Mouse (Mus musculus) embryonic facial prominence, embryonic 11.5 days (tissue): ENCODE data around the gene Bcl2. TPM values are rescaled to one million over a fixed set of nuclear protein-coding genes. Genes with fewer than 3 reads are reported as not detected.
"Not testable (repeated sequence)": the region's sequence is repeated elsewhere in the genome, so short reads cannot be mapped to it uniquely, and the experiment has no call there.

Experiments
- ATAC-seq: fragments of 200-750 bp; cut with Nextera tagmentation; replicated peaks from 2 replicates; pipeline ENCODE4 v1.8.0; 2017; ENCODE audit warnings: low read depth; ENCODE audit not compliant: insufficient number of reproducible peaks, low FRiP score, low TSS enrichment
- DNase-seq: peaks from one replicate; pipeline ENCODE4 v3.0.0-alpha.2; 2015; ENCODE audit warnings: low spot score
- H3K27ac ChIP-seq: fragments of 300-500 bp; sonication (generic); replicated peaks from 2 replicates; pipeline ENCODE4 v1.5.1; 2014; ENCODE audit warnings: mild to moderate bottlenecking, low read depth, low read length, control low read depth
- H3K27me3 ChIP-seq: fragments of 300-500 bp; sonication (generic); 2 replicates; pipeline ENCODE4 v1.6.1; 2014; ENCODE audit warnings: mild to moderate bottlenecking, low read length, moderate library complexity, mixed read lengths; ENCODE audit not compliant: control insufficient read depth, insufficient read depth
- H3K36me3 ChIP-seq: fragments of 300-500 bp; sonication (generic); replicated peaks from 2 replicates; pipeline ENCODE4 v1.6.1; 2014; ENCODE audit warnings: low read depth, mild to moderate bottlenecking, low read length, moderate library complexity, mixed read lengths; ENCODE audit not compliant: control insufficient read depth, insufficient read depth
- H3K4me1 ChIP-seq: fragments of 300-500 bp; sonication (generic); 2 replicates; pipeline ENCODE4 v1.6.1; 2014; ENCODE audit warnings: low read length, mixed read lengths; ENCODE audit not compliant: control insufficient read depth, insufficient read depth
- H3K4me2 ChIP-seq: fragments of 300-500 bp; sonication (generic); 2 replicates; pipeline ENCODE4 v1.6.1; 2014; ENCODE audit warnings: low read depth, mild to moderate bottlenecking, control low read depth, low read length, moderate library complexity
- H3K4me3 ChIP-seq: fragments of 300-500 bp; sonication (generic); 2 replicates; pipeline ENCODE4 v1.5.1; 2014; ENCODE audit warnings: low read depth, low read length, control low read depth
- H3K9ac ChIP-seq: fragments of 300-500 bp; sonication (generic); replicated peaks from 2 replicates; pipeline ENCODE4 v1.6.1; 2014; ENCODE audit warnings: mild to moderate bottlenecking, control low read depth, low read length
- H3K9me3 ChIP-seq: fragments of 300-500 bp; sonication (generic); replicated peaks from 2 replicates; pipeline ENCODE4 v1.6.1; 2016; ENCODE audit warnings: mild to moderate bottlenecking, low read length, inconsistent platforms, mixed read lengths; ENCODE audit not compliant: control insufficient read depth
- WGBS: fragments of 180-500 bp; shearing (Covaris S2); extraction: QIAGEN DNeasy Blood & Tissue Kit; methylation state at CpG from one replicate; pipeline ENCODE4 v1.1.7; 2014; 5-methylcytosine and 5-hydroxymethylcytosine counted together
- polyA plus RNA-seq: library from polyadenylated mRNA; unstranded; fragments of >200 nt; fragmentation: Nextera tagmentation; extraction: Ambion mirVana; gene quantifications from 2 replicates; pipeline ENCODE4 v1.2.1, GENCODE M21; 2014

Bcl2 gene
- polyA plus RNA-seq, 1 experiment from 2014 or later = 7.1 TPM

GRCm38 (mm10) chr1:106549025-106549424 lies 165.0 kb downstream of the Bcl2 start:
- ATAC-seq (no peak), DNase-seq (no peak)
- Histone ChIP-seq H3K4me3 (no peak overlapping the region), H3K9me3 (no peaks in the 10 kb centered on the region), H3K4me2 (no peak overlapping the region), H3K4me1 (no peaks in the 10 kb centered on the region), H3K27ac (no peak overlapping the region), H3K9ac (no peak overlapping the region), H3K36me3 (no peaks in the 10 kb centered on the region), H3K27me3 (no peaks in the 10 kb centered on the region)
- 63% methylated on average over 5 of the region's 5 CpGs for WGBS

GRCm38 (mm10) chr1:106544817-106545612 lies 169.1 kb downstream of the Bcl2 start:
- H3K36me3 ChIP-seq = no peaks in the 10 kb centered on the region
- H3K4me2 ChIP-seq = no peak overlapping the region
- no peak overlapping the region for H3K9ac ChIP-seq
- H3K9me3 ChIP-seq = no peaks in the 10 kb centered on the region
- no peaks in the 10 kb centered on the region for H3K4me1 ChIP-seq
- no peaks in the 10 kb centered on the region for H3K27me3 ChIP-seq
- no peak overlapping the region for H3K4me3 ChIP-seq
- WGBS = 64% methylated on average over 6 of the region's 6 CpGs
- no peak overlapping the region for H3K27ac ChIP-seq
- DNase-seq = no peak
- no peak for ATAC-seq

- no peak overlapping the region for H3K9ac ChIP-seq
- H3K4me3 ChIP-seq = no peak overlapping the region
- no peaks in the 10 kb centered on the region for H3K4me1 ChIP-seq
- no peak; the same call in 1 of the 2 replicates for ATAC-seq
- DNase-seq = peak; percentile 62
- no peak overlapping the region for H3K27ac ChIP-seq
- no peaks in the 10 kb centered on the region for H3K27me3 ChIP-seq
- H3K36me3 ChIP-seq = no peaks in the 10 kb centered on the region
- no peaks in the 10 kb centered on the region for H3K9me3 ChIP-seq
- H3K4me2 ChIP-seq = no peak overlapping the region
- WGBS = 31% methylated on average over 5 of the region's 5 CpGs
Observed at GRCm38 (mm10) chr1:106542731-106543130, 171.3 kb downstream of the Bcl2 start.

GRCm38 (mm10) chr1:106541851-106542250 lies 172.2 kb downstream of the Bcl2 start:
- Histone ChIP-seq H3K4me2 (no peak overlapping the region), H3K4me1 (no peaks in the 10 kb centered on the region), H3K36me3 (no peaks in the 10 kb centered on the region), H3K9ac (no peak overlapping the region), H3K4me3 (no peak overlapping the region), H3K9me3 (no peaks in the 10 kb centered on the region), H3K27me3 (no peaks in the 10 kb centered on the region), H3K27ac (no peak overlapping the region)
- DNase-seq = no peak
- no peak for ATAC-seq
- WGBS = 85% methylated on average over 8 of the region's 8 CpGs

- H3K4me2 ChIP-seq = no peak overlapping the region
- H3K27me3 ChIP-seq = no peaks in the 10 kb centered on the region
- WGBS = 73% methylated on average over 3 of the region's 3 CpGs
- no peak overlapping the region for H3K9ac ChIP-seq
- no peaks in the 10 kb centered on the region for H3K9me3 ChIP-seq
- H3K27ac ChIP-seq = no peak overlapping the region
- no peak overlapping the region for H3K4me3 ChIP-seq
- H3K4me1 ChIP-seq = no peaks in the 10 kb centered on the region
- ATAC-seq (no peak), DNase-seq (no peak)
- no peaks in the 10 kb centered on the region for H3K36me3 ChIP-seq
Observed at GRCm38 (mm10) chr1:106540130-106540529, 173.9 kb downstream of the Bcl2 start.

GRCm38 (mm10) chr1:106539029-106539428 lies 175.0 kb downstream of the Bcl2 start:
- Histone ChIP-seq H3K36me3 (no peaks in the 10 kb centered on the region), H3K9ac (no peak overlapping the region), H3K4me2 (no peak overlapping the region), H3K27me3 (no peaks in the 10 kb centered on the region), H3K9me3 (no peaks in the 10 kb centered on the region), H3K27ac (no peak overlapping the region), H3K4me3 (no peak overlapping the region), H3K4me1 (no peaks in the 10 kb centered on the region)
- ATAC-seq (no peak), DNase-seq (no peak)
- WGBS = 79% methylated on average over 1 of the region's 1 CpGs

GRCm38 (mm10) chr1:106534835-106535234 lies 179.2 kb downstream of the Bcl2 start:
- H3K4me2 ChIP-seq, H3K9me3 ChIP-seq, ATAC-seq, H3K4me3 ChIP-seq, H3K9ac ChIP-seq, H3K36me3 ChIP-seq, H3K27ac ChIP-seq, H3K4me1 ChIP-seq, H3K27me3 ChIP-seq, DNase-seq: not testable (repeated sequence)
- 81% methylated on average over 3 of the region's 3 CpGs for WGBS

- H3K4me1 ChIP-seq = no peaks in the 10 kb centered on the region
- H3K36me3 ChIP-seq = no peaks in the 10 kb centered on the region
- ATAC-seq = no peak
- no peaks in the 10 kb centered on the region for H3K27me3 ChIP-seq
- H3K4me2 ChIP-seq = no peak overlapping the region
- no peak overlapping the region for H3K27ac ChIP-seq
- H3K9ac ChIP-seq = no peak overlapping the region
- no peak for DNase-seq
- H3K4me3 ChIP-seq = no peak overlapping the region
- no peaks in the 10 kb centered on the region for H3K9me3 ChIP-seq
- 88% methylated on average over 9 of the region's 9 CpGs for WGBS
Observed at GRCm38 (mm10) chr1:106529570-106529969, 184.5 kb downstream of the Bcl2 start.
